Mouse (Mus musculus): ENCODE measurements around the gene Pde6d. TPM values are rescaled to one million over a fixed set of nuclear protein-coding genes. Genes with fewer than 3 reads are reported as not detected.
A peak's percentile ranks its signal among the peaks of the same experiment; 100 is the strongest.
"Not testable (repeated sequence)": the region's sequence is repeated elsewhere in the genome, so short reads cannot be mapped to it uniquely, and the experiment has no call there.

The Pde6d gene
- polyA plus RNA-seq, 1 experiment from 2014 or later = 103 TPM

GRCm38 (mm10) chr1:86559232-86559631, 23.2 kb downstream of the Pde6d start:
- H3K9ac ChIP-seq = no peak overlapping the region
- H3K4me1 ChIP-seq (replicated peaks) = no peaks in the 10 kb centered on the region
- no peak overlapping the region for H3K27ac ChIP-seq (replicated peaks)
- H3K4me2 ChIP-seq = no peak overlapping the region
- no peaks in the 10 kb centered on the region for H3K9me3 ChIP-seq
- no peaks in the 10 kb centered on the region for H3K27me3 ChIP-seq
- WGBS = 91% methylated on average over 3 of the region's 3 CpGs
- no peak for ATAC-seq (ENCODE audit: low read depth)
- H3K36me3 ChIP-seq = peaks cover 53% of the 10 kb centered on the region
- H3K4me3 ChIP-seq = no peak overlapping the region

GRCm38 (mm10) chr1:86557872-86558271, 24.6 kb downstream of the Pde6d start:
- no peaks in the 10 kb centered on the region for H3K27me3 ChIP-seq
- peaks cover 39% of the 10 kb centered on the region for H3K36me3 ChIP-seq
- no peaks in the 10 kb centered on the region for H3K4me1 ChIP-seq (replicated peaks)
- H3K27ac ChIP-seq (replicated peaks) = no peak overlapping the region
- no peak overlapping the region for H3K4me2 ChIP-seq
- no peak overlapping the region for H3K4me3 ChIP-seq
- WGBS = 76% methylated on average over 7 of the region's 7 CpGs
- no peaks in the 10 kb centered on the region for H3K9me3 ChIP-seq
- no peak for ATAC-seq (ENCODE audit: low read depth)
- H3K9ac ChIP-seq = no peak overlapping the region

GRCm38 (mm10) chr1:86555665-86556064, 26.8 kb downstream of the Pde6d start:
- Histone ChIP-seq H3K27ac (replicated peaks) (no peak overlapping the region), H3K9me3 (no peaks in the 10 kb centered on the region), H3K4me2 (no peak overlapping the region), H3K9ac (no peak overlapping the region), H3K4me3 (no peak overlapping the region), H3K27me3 (no peaks in the 10 kb centered on the region), H3K36me3 (peaks cover 30% of the 10 kb centered on the region), H3K4me1 (replicated peaks) (no peaks in the 10 kb centered on the region)
- ATAC-seq (ENCODE audit: low read depth) = no peak
- WGBS = 91% methylated on average over 3 of the region's 3 CpGs

GRCm38 (mm10) chr1:86551877-86552276, 30.6 kb downstream of the Pde6d start:
- H3K27ac ChIP-seq (replicated peaks) = no peak overlapping the region
- ATAC-seq (ENCODE audit: low read depth) = no peak
- H3K4me2 ChIP-seq = no peak overlapping the region
- H3K4me1 ChIP-seq (replicated peaks) = no peaks in the 10 kb centered on the region
- no peak overlapping the region for H3K4me3 ChIP-seq
- no peak overlapping the region for H3K9ac ChIP-seq
- peaks cover 26% of the 10 kb centered on the region for H3K36me3 ChIP-seq
- 75% methylated on average over 2 of the region's 2 CpGs for WGBS
- no peaks in the 10 kb centered on the region for H3K27me3 ChIP-seq
- H3K9me3 ChIP-seq = no peaks in the 10 kb centered on the region

- ATAC-seq (ENCODE audit: low read depth) = no peak
- Histone ChIP-seq H3K36me3 (peaks cover 28% of the 10 kb centered on the region), H3K27ac (replicated peaks) (no peak overlapping the region), H3K9ac (no peak overlapping the region), H3K4me3 (no peak overlapping the region), H3K9me3 (no peaks in the 10 kb centered on the region), H3K4me2 (no peak overlapping the region), H3K27me3 (no peaks in the 10 kb centered on the region), H3K4me1 (replicated peaks) (no peaks in the 10 kb centered on the region)
- WGBS = 92% methylated on average over 4 of the region's 4 CpGs
These were observed 31.1 kb downstream of the Pde6d start for GRCm38 (mm10) chr1:86551299-86551698.

- H3K36me3 ChIP-seq = peaks cover 61% of the 10 kb centered on the region
- no peak overlapping the region for H3K4me3 ChIP-seq
- no peaks in the 10 kb centered on the region for H3K4me1 ChIP-seq (replicated peaks)
- ATAC-seq (ENCODE audit: low read depth) = no peak
- no peak overlapping the region for H3K4me2 ChIP-seq
- H3K9ac ChIP-seq = no peak overlapping the region
- 60% methylated on average over 3 of the region's 3 CpGs for WGBS
- no peaks in the 10 kb centered on the region for H3K27me3 ChIP-seq
- H3K9me3 ChIP-seq = no peaks in the 10 kb centered on the region
- H3K27ac ChIP-seq (replicated peaks) = no peak overlapping the region
These were observed 35.6 kb downstream of the Pde6d start for GRCm38 (mm10) chr1:86546797-86547196.

- no peaks in the 10 kb centered on the region for H3K27me3 ChIP-seq
- H3K4me1 ChIP-seq (replicated peaks) = no peaks in the 10 kb centered on the region
- no peak overlapping the region for H3K9ac ChIP-seq
- no peak for ATAC-seq (ENCODE audit: low read depth)
- H3K4me2 ChIP-seq = no peak overlapping the region
- H3K36me3 ChIP-seq = peaks cover 64% of the 10 kb centered on the region
- no peak overlapping the region for H3K27ac ChIP-seq (replicated peaks)
- H3K4me3 ChIP-seq = no peak overlapping the region
- H3K9me3 ChIP-seq = no peaks in the 10 kb centered on the region
- WGBS = 92% methylated on average over 2 of the region's 2 CpGs
These were observed 39.8 kb downstream of the Pde6d start for GRCm38 (mm10) chr1:86542584-86542983.

- H3K27me3 ChIP-seq; H3K9ac ChIP-seq; H3K4me3 ChIP-seq; ATAC-seq (ENCODE audit: low read depth); H3K27ac ChIP-seq (replicated peaks); H3K9me3 ChIP-seq; H3K4me2 ChIP-seq; H3K4me1 ChIP-seq (replicated peaks): not testable (repeated sequence)
- H3K36me3 ChIP-seq = peaks cover 42% of the 10 kb centered on the region
- 86% methylated on average over 12 of the region's 12 CpGs for WGBS
These were observed 42.8 kb downstream of the Pde6d start for GRCm38 (mm10) chr1:86539583-86539982.

GRCm38 (mm10) chr1:86538383-86538782, 44.0 kb downstream of the Pde6d start:
- Histone ChIP-seq H3K27me3 (no peaks in the 10 kb centered on the region), H3K4me1 (replicated peaks) (no peaks in the 10 kb centered on the region; the same call in 1 of the 2 replicates), H3K27ac (replicated peaks) (no peak overlapping the region), H3K4me3 (no peak overlapping the region), H3K9ac (no peak overlapping the region), H3K4me2 (no peak overlapping the region), H3K36me3 (peaks cover 30% of the 10 kb centered on the region), H3K9me3 (no peaks in the 10 kb centered on the region)
- no peak for ATAC-seq (ENCODE audit: low read depth)
- 70% methylated on average over 3 of the region's 3 CpGs for WGBS

- H3K4me2 ChIP-seq = no peak overlapping the region
- 0 out of 2 replicates have a peak overlapping the region, but pooled peaks have one; percentile 18 for H3K27ac ChIP-seq (replicated peaks)
- peaks cover 35% of the 10 kb centered on the region for H3K4me1 ChIP-seq (replicated peaks)
- WGBS = 78% methylated on average over 6 of the region's 6 CpGs
- H3K36me3 ChIP-seq = peaks cover 25% of the 10 kb centered on the region
- H3K9me3 ChIP-seq = no peaks in the 10 kb centered on the region
- H3K4me3 ChIP-seq = no peak overlapping the region
- H3K27me3 ChIP-seq = no peaks in the 10 kb centered on the region
- ATAC-seq (ENCODE audit: low read depth) = no peak
- no peak overlapping the region for H3K9ac ChIP-seq
These were observed 48.9 kb downstream of the Pde6d start for GRCm38 (mm10) chr1:86533411-86534130.

- H3K27me3 ChIP-seq = no peaks in the 10 kb centered on the region
- peak overlapping the region; percentile 55; the same call in 1 of the 2 replicates for H3K9ac ChIP-seq
- peaks cover 35% of the 10 kb centered on the region for H3K4me1 ChIP-seq (replicated peaks)
- peak; percentile 60 for ATAC-seq (ENCODE audit: low read depth)
- peaks cover 25% of the 10 kb centered on the region for H3K36me3 ChIP-seq
- no peaks in the 10 kb centered on the region for H3K9me3 ChIP-seq
- 21% methylated on average over 11 of the region's 11 CpGs for WGBS
- H3K4me3 ChIP-seq = peak overlapping the region; percentile 9; the same call in 1 of the 2 replicates
- H3K27ac ChIP-seq (replicated peaks) = peak overlapping the region; percentile 70
- H3K4me2 ChIP-seq = peak overlapping the region; percentile 38
These were observed 49.9 kb downstream of the Pde6d start for GRCm38 (mm10) chr1:86532362-86533051.

- peak; percentile 15 for ATAC-seq (ENCODE audit: low read depth)
- peak overlapping the region; percentile 70 for H3K27ac ChIP-seq (replicated peaks)
These were observed 50.7 kb downstream of the Pde6d start for GRCm38 (mm10) chr1:86531547-86532321.

More at GRCm38 (mm10) chr1:86531547-86532321, 50.7 kb downstream of the Pde6d start:
- Histone ChIP-seq H3K9ac (peak overlapping the region; percentile 55), H3K4me3 (peak overlapping the region; percentile 9; the same call in 1 of the 2 replicates), H3K36me3 (peaks cover 25% of the 10 kb centered on the region), H3K27me3 (no peaks in the 10 kb centered on the region), H3K9me3 (no peaks in the 10 kb centered on the region), H3K4me2 (peak overlapping the region; percentile 38), H3K4me1 (replicated peaks) (peaks cover 35% of the 10 kb centered on the region)
- WGBS = 4% methylated on average over 13 of the region's 13 CpGs
